Mouse (Mus musculus): ENCODE measurements around the gene Macf1. TPM values are rescaled to one million over a fixed set of nuclear protein-coding genes. Genes with fewer than 3 reads are reported as not detected.

Macf1 gene
- polyA plus RNA-seq, 1 experiment from 2014 or later, result 37.1 TPM

DNA sequence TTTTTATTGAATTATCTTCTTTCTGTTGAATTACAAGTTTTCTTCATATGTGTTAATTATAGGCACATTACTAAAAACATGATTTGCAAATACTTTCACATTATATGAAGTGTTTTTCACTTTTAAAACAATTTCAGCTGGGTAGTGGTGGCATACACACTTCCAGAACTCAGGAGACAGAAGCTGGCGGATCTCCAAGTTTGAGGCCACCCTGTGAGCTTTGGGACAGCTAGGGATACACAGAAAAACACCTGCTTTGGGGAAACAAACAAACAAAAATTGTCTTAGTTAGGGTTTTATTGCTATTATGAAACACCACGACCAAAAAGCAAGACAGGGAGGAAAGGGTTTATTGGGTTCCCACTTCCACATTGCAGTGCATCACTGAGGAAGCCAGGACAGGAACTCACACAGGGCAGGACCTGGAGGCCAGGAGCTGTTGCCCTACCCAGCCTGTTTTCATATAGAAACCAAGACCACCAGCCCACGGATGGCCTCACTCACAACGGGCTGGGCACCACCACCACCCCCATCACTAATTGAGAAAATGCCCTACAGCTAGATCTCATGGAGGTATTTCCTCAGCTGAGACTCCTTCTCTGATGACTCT, 93.0 kb downstream of the Macf1 start:
- WGBS, result 50% methylated on average over 4 of the region's 4 CpGs
- Histone ChIP-seq H3K4me1 (ENCODE audit: insufficient read depth, low read length) (peaks cover 40% of the 10 kb centered on the region), H3K27ac (ENCODE audit: low read length) (no peak overlapping the region), H3K36me3 (ENCODE audit: insufficient read depth, low read length) (no peaks in the 10 kb centered on the region), H3K9me3 (ENCODE audit: low read length) (no peaks in the 10 kb centered on the region), H3K4me3 (ENCODE audit: low read length) (no peak overlapping the region), H3K9ac (replicated peaks; ENCODE audit: low read length) (no peak overlapping the region), H3K4me2 (replicated peaks; ENCODE audit: low read depth, low read length) (no peak overlapping the region), H3K27me3 (ENCODE audit: insufficient read depth, low read length) (no peaks in the 10 kb centered on the region)
- ATAC-seq (ENCODE audit: low FRiP score, low TSS enrichment), result no peak

DNA sequence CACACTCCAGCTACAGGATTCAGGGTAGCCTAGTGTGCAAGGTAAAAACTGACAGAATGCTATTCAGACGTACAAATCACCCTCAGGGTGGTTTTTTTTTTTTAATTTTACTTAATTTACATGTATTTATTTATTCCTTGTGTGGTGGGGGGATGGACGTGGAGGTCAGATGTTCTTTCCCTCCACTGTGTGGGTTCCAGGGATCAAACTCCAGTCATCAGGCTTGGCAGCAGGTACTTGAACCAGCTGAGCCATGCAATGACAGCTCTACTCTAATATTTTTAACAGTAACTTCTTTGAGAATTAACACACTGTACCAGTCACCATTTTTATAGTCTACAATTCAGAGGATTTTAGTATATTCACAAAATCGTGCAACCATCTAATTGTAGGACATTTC, 94.7 kb downstream of the Macf1 start:
- Histone ChIP-seq H3K27me3 (ENCODE audit: insufficient read depth, low read length) (no peaks in the 10 kb centered on the region), H3K4me3 (ENCODE audit: low read length) (no peak overlapping the region), H3K9me3 (ENCODE audit: low read length) (no peaks in the 10 kb centered on the region), H3K4me1 (ENCODE audit: insufficient read depth, low read length) (peaks cover 36% of the 10 kb centered on the region), H3K27ac (ENCODE audit: low read length) (peak overlapping the region; percentile 61; the same call in 1 of the 2 replicates), H3K9ac (replicated peaks; ENCODE audit: low read length) (0 out of 2 replicates have a peak overlapping the region, but pooled peaks have one; percentile 11), H3K4me2 (replicated peaks; ENCODE audit: low read depth, low read length) (no peak overlapping the region), H3K36me3 (ENCODE audit: insufficient read depth, low read length) (no peaks in the 10 kb centered on the region)
- ATAC-seq (ENCODE audit: low FRiP score, low TSS enrichment), result no peak
- WGBS, result 70% methylated on average over 3 of the region's 3 CpGs

DNA sequence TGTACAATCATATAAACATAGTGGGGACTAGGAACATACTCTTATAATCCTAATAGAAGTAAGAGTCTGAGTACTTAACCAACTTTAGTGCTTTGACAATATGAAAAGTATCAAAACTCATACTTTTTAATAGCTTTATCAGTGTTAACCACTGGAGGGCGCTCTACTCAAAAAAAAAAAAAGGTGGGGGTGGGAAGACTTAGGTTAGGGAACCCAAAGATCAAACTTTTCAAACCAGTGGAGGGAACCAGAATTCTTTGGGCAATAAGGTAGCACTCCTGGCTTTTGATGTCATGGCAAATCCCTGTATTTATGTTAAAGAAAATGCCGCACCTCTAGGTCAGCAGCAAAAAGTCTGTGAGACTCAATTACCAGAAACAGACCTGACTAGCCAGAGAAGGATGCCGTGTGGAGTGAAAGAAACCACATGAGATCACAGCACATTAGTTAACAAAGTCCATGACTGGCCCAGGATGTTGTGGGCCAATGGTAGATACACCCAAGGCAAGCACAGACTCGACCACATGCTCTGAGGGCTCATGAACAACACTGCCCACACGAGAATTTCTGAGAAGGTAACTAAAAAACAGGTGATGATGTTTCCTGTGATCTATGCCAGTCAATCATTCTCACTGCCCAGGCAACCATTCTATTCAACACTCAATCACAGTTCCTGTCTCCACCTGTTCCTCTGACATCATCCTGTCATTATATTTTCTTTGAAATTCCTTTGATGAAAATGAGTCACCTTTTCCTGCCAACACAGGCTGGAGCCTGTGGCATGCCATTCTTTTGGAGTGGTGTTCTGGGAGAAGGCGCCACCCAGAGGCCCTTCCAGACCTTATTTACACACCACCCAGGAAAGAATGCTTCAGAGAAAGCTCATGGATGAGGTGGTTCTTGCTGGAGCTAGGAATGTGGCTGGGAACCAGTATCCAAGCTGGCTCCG, 95.5 kb downstream of the Macf1 start:
- Histone ChIP-seq H3K4me3 (ENCODE audit: low read length) (no peak overlapping the region), H3K4me2 (replicated peaks; ENCODE audit: low read depth, low read length) (no peak overlapping the region), H3K27ac (ENCODE audit: low read length) (peak overlapping the region; percentile 70), H3K4me1 (ENCODE audit: insufficient read depth, low read length) (peaks cover 30% of the 10 kb centered on the region), H3K36me3 (ENCODE audit: insufficient read depth, low read length) (no peaks in the 10 kb centered on the region), H3K9me3 (ENCODE audit: low read length) (no peaks in the 10 kb centered on the region), H3K9ac (replicated peaks; ENCODE audit: low read length) (no peak overlapping the region), H3K27me3 (ENCODE audit: insufficient read depth, low read length) (no peaks in the 10 kb centered on the region)
- ATAC-seq (ENCODE audit: low FRiP score, low TSS enrichment), result no peak
- WGBS, result 31% methylated on average over 7 of the region's 7 CpGs

DNA sequence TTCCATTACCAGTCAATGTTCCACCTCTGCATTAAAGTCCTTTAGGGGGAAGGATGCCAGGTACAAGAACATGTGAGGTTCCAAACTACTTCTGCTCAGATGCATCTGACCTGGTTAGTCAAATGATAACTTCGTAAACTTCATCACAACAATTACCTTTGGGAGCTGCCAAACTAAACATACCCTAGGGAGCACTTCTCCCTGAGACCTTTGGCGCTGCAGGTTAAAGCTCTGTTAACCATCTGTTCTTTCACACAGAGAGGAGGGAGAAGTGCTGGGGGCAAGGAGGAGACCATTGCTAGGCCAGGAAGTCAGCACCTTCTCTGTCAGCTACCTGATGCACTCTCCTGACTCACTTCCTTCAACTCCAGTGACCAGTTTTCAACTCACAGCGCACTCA, 96.5 kb downstream of the Macf1 start:
- no peak overlapping the region for H3K9ac ChIP-seq (replicated peaks; ENCODE audit: low read length)
- no peak overlapping the region for H3K4me3 ChIP-seq (ENCODE audit: low read length)
- H3K27me3 ChIP-seq (ENCODE audit: insufficient read depth, low read length), result no peaks in the 10 kb centered on the region
- H3K4me2 ChIP-seq (replicated peaks; ENCODE audit: low read depth, low read length), result no peak overlapping the region
- peaks cover 20% of the 10 kb centered on the region for H3K4me1 ChIP-seq (ENCODE audit: insufficient read depth, low read length)
- 76% methylated on average over 3 of the region's 3 CpGs for WGBS
- H3K9me3 ChIP-seq (ENCODE audit: low read length), result no peaks in the 10 kb centered on the region
- no peaks in the 10 kb centered on the region for H3K36me3 ChIP-seq (ENCODE audit: insufficient read depth, low read length)
- no peak overlapping the region for H3K27ac ChIP-seq (ENCODE audit: low read length)
- no peak for ATAC-seq (ENCODE audit: low FRiP score, low TSS enrichment)

DNA sequence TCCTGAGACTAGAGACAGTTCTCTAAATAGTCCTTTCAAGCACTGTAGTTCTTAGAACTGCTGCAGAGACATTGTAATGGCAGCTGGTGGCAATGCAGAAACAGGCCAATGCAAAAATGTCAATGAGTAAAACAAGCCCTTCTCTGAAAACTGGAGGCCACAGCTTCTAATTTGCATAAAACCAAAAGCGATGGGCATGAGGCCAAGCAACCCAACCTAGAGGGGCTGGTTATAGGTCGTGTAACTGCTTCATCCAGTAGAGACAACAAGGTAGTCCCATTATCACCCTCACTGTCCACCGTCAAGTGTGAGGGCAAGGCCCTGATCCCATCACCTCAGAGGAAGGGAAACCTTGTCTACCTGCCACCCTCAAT, 99.5 kb downstream of the Macf1 start:
- H3K9ac ChIP-seq (replicated peaks; ENCODE audit: low read length), result peak overlapping the region; percentile 40; the same call in 1 of the 2 replicates
- H3K4me3 ChIP-seq (ENCODE audit: low read length), result no peak overlapping the region
- H3K4me2 ChIP-seq (replicated peaks; ENCODE audit: low read depth, low read length), result no peak overlapping the region
- H3K36me3 ChIP-seq (ENCODE audit: insufficient read depth, low read length), result no peaks in the 10 kb centered on the region
- H3K27ac ChIP-seq (ENCODE audit: low read length), result no peak overlapping the region; the same call in 1 of the 2 replicates
- ATAC-seq (ENCODE audit: low FRiP score, low TSS enrichment), result no peak
- 56% methylated on average over 3 of the region's 3 CpGs for WGBS
- no peaks in the 10 kb centered on the region for H3K27me3 ChIP-seq (ENCODE audit: insufficient read depth, low read length)
- H3K4me1 ChIP-seq (ENCODE audit: insufficient read depth, low read length), result peaks cover 22% of the 10 kb centered on the region
- no peaks in the 10 kb centered on the region for H3K9me3 ChIP-seq (ENCODE audit: low read length)

DNA sequence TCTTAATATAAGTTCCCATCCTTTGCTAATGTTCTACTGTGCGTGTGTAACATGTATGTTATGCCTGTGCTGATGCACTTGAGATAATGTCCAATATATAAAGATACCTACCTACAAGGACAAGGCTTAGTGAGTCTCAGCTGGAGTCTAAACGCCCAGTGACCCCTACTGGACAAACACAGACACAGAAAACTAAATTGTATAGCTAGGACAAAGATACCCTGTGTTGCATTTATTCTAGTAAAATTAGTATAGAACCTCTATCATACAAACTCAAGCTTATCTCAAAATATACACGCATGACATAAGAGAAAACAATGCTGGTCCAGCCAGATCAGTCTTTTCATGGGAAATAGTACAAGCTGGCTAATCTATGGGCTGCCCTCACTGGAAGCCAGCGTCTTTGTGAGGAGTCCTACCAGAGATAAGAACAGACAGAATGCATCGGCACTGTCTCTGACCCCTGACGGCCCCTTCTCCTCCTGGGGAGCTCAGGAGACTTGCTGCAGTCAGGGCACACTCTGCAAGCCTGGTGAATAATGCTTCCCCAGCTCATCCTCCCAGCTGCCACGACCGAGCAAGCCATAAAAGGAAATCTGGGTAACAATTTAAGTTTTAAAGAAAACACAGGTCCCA, 100.0 kb downstream of the Macf1 start:
- Histone ChIP-seq H3K4me3 (ENCODE audit: low read length) (no peak overlapping the region), H3K9me3 (ENCODE audit: low read length) (no peaks in the 10 kb centered on the region), H3K27ac (ENCODE audit: low read length) (no peak overlapping the region; the same call in 1 of the 2 replicates), H3K4me1 (ENCODE audit: insufficient read depth, low read length) (peaks cover 19% of the 10 kb centered on the region), H3K4me2 (replicated peaks; ENCODE audit: low read depth, low read length) (no peak overlapping the region), H3K36me3 (ENCODE audit: insufficient read depth, low read length) (no peaks in the 10 kb centered on the region), H3K9ac (replicated peaks; ENCODE audit: low read length) (peak overlapping the region; percentile 40; the same call in 1 of the 2 replicates), H3K27me3 (ENCODE audit: insufficient read depth, low read length) (no peaks in the 10 kb centered on the region)
- 45% methylated on average over 8 of the region's 8 CpGs for WGBS
- ATAC-seq (ENCODE audit: low FRiP score, low TSS enrichment), result 0 out of 2 replicates have a peak, but pooled peaks have one; percentile 23

DNA sequence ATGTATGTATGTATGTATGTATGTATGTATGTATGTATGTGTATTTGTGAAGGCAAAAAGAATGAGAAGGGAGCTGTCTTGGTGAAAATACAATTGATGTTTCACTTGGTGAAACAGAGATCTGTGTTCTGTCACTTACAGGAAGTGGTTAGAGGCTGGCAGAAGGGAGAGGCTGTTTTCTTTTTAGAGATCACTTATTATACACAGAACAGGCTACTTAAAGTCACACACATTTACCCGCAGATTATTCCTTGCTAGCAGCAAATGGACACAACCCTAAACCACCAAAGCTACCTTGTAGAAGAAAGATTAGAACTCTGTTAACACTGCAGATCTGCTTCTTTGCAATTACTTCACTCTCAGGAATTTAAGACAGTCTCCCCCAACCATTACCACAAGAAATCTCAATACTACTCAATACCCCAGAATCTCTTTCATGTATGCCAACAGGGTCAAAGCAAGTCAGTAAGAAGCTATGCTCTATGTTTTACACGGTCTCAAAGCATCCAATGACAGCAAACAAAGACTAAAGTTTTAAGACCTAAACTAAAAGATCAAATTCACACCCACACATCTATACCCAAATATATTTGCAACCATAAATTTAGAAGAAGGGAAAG, 106.6 kb downstream of the Macf1 start:
- Histone ChIP-seq H3K36me3 (ENCODE audit: insufficient read depth, low read length) (no peaks in the 10 kb centered on the region), H3K4me3 (ENCODE audit: low read length) (no peak overlapping the region), H3K27me3 (ENCODE audit: insufficient read depth, low read length) (no peaks in the 10 kb centered on the region), H3K9ac (replicated peaks; ENCODE audit: low read length) (no peak overlapping the region), H3K27ac (ENCODE audit: low read length) (no peak overlapping the region), H3K9me3 (ENCODE audit: low read length) (no peaks in the 10 kb centered on the region), H3K4me2 (replicated peaks; ENCODE audit: low read depth, low read length) (no peak overlapping the region), H3K4me1 (ENCODE audit: insufficient read depth, low read length) (peaks cover 17% of the 10 kb centered on the region)
- no peak for ATAC-seq (ENCODE audit: low FRiP score, low TSS enrichment)
- 29% methylated on average over 2 of the region's 2 CpGs for WGBS

DNA sequence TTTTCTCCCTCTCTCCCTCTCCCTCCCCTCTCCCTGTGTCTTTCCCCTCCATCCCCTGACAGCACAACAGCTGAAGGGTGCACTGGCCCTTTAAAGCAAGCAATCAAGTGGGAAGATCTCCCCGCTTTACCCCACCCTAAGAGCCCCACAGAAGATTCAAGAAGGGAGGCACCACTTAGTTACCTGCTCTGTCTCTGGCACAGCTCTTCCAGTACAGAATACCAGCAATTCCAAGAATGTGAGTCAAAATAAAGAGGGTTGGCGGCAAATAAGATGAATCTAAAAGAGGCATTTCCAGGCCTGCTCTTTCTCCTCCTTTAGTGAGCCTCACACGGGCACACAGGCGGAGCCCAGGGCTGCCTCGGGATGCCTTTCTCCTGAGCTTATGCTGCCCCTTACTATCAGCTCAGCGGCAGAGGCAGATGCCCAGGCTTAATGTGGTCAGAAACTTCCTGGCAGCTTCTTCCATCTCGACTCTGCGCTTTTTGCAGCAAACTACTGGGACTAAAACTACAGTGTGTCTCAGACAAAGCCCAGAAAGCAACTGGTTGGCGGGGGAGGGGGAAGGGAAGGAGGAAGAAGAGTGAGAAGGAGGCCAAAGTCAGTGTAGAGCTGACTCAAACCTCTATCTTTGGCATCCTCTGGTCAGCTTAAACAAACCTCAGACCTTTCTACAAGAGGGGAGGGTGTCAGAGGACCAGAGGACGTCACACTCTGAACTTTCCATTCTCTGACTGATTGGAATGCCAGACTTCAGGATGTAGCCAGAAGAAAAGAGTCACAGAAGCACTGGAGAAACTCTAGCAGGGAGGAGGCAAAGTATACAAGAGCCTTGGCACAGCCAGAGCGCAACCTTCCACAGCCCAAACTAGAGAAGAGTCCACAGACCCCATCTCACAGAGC, 111.5 kb downstream of the Macf1 start:
- peak overlapping the region; percentile 46 for H3K9ac ChIP-seq (replicated peaks; ENCODE audit: low read length)
- H3K4me2 ChIP-seq (replicated peaks; ENCODE audit: low read depth, low read length), result peak overlapping the region; percentile 33
- no peaks in the 10 kb centered on the region for H3K36me3 ChIP-seq (ENCODE audit: insufficient read depth, low read length)
- ATAC-seq (ENCODE audit: low FRiP score, low TSS enrichment), result peak; percentile 78
- H3K9me3 ChIP-seq (ENCODE audit: low read length), result no peaks in the 10 kb centered on the region
- H3K4me1 ChIP-seq (ENCODE audit: insufficient read depth, low read length), result peaks cover 21% of the 10 kb centered on the region
- H3K27me3 ChIP-seq (ENCODE audit: insufficient read depth, low read length), result no peaks in the 10 kb centered on the region
- peak overlapping the region; percentile 35 for H3K4me3 ChIP-seq (ENCODE audit: low read length)
- peak overlapping the region; percentile 82 for H3K27ac ChIP-seq (ENCODE audit: low read length)
- 10% methylated on average over 11 of the region's 11 CpGs for WGBS

DNA sequence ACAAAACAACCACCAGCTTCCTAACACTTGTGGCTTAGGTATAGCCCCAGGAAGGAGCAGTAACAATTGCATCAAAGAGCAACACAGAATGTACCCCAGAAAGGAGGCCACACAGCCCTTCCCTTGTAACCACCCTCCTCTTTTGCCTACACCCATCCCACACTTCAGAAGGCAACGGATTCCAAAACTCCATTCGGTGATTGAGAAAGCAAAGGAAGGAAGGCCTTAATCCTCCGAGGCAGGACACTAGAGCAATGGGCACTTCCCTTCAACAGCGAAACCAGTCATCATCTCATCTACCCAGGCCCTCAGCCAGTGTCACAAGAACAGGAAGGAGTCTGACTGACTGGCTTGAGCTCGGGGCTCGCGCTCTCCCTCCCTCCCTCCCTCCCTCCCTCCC, 112.3 kb downstream of the Macf1 start:
- no peak overlapping the region for H3K9ac ChIP-seq (replicated peaks; ENCODE audit: low read length)
- H3K4me3 ChIP-seq (ENCODE audit: low read length), result peak overlapping the region; percentile 13; the same call in 1 of the 2 replicates
- no peaks in the 10 kb centered on the region for H3K36me3 ChIP-seq (ENCODE audit: insufficient read depth, low read length)
- H3K27ac ChIP-seq (ENCODE audit: low read length), result peak overlapping the region; percentile 71
- peaks cover 18% of the 10 kb centered on the region for H3K4me1 ChIP-seq (ENCODE audit: insufficient read depth, low read length)
- ATAC-seq (ENCODE audit: low FRiP score, low TSS enrichment), result peak; percentile 62
- 15% methylated on average over 7 of the region's 7 CpGs for WGBS
- H3K9me3 ChIP-seq (ENCODE audit: low read length), result no peaks in the 10 kb centered on the region
- no peak overlapping the region for H3K4me2 ChIP-seq (replicated peaks; ENCODE audit: low read depth, low read length)
- H3K27me3 ChIP-seq (ENCODE audit: insufficient read depth, low read length), result no peaks in the 10 kb centered on the region

Data from kidney, embryonic 16.5 days (tissue).